Mouse (Mus musculus): Measurements from ENCODE around the gene Sec14l1.

DNA sequence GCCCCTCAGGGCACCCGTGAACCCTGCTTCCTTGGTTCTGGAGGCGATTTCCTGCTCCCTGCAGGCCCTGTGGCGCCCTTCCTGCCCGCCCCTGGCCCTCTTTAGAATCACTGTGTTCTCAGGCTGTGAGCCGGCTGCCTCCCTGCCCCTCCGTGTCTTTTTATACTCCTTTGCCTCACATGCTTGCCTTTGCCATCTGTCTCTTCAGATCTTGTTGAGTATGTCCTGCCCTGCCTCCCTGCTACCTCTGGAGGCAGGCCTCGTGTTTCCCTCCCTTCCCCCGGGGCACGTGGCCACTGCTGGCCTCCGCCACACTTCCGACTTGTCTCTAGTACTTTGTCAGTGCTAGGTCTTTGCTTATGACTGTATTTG lies 6.2 kb downstream of the Sec14l1 start:
- TF ChIP-seq GATA1 (IDR thresholded peaks at IDR 0.05; ENCODE audit: borderline replicate concordance, low read length): no peak
- TF ChIP-seq FLI1 (IDR thresholded peaks at IDR 0.05; ENCODE audit: low read length): no peak
